ENCODE assay signal across 13 mouse cellular contexts in the genomic region with DNA sequence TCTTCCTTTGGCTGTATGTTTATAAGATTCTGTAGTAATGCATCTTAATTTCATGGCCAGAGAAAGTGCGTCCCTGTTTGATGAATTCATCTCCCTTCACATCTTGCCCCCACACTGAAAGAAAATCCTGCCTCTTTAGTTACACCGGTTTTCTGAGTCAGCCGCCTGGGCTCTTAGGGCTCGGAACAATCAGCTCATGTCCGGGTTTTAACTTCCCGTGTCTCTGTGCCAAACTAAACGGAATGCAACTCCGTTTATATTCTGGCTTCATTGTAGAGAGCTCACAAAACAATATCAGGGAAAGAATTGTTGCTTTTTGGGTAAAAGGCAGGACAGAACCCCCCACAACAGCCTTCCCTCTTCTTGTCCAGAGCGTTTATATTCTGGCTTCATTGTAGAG. TPM values are rescaled to one million over a fixed set of nuclear protein-coding genes. Genes with fewer than 3 reads are reported as not detected.
A peak's percentile ranks its signal among the peaks of the same experiment; 100 is the strongest.
DNase-seq lines count a peak whose midpoint lies in the region; ATAC-seq and TF ChIP-seq lines count a peak whose summit lies in the region.
"Had no signal": no experiment of that assay in that cellular context is flagged by ENCODE, and none has a peak within 500 bp of the region (broad histone marks: within the 10 kb centered on the region; RNA-seq: fewer than 3 reads in every experiment).

No protein-coding gene starts in this region.

- 50% methylated on average over 9 of the region's 9 CpGs for WGBS in forebrain, embryonic 15.5 days
- WGBS in forebrain, embryonic 16.5 days, result 46% methylated on average over 9 of the region's 9 CpGs
- 59% methylated on average over 9 of the region's 9 CpGs for WGBS in heart, embryonic 13.5 days

- no peaks in the 10 kb centered on the region for H3K9me3 ChIP-seq in forebrain, embryonic 15.5 days
- no peaks in the 10 kb centered on the region for H3K9me3 ChIP-seq in forebrain, embryonic 16.5 days (ENCODE audit: control insufficient read depth, low read length)
- no peaks in the 10 kb centered on the region for H3K9me3 ChIP-seq in heart, embryonic 13.5 days
- H3K9me3 ChIP-seq: forebrain, embryonic 12.5 days; hindbrain, embryonic 12.5 days had no signal

- H3K4me2 ChIP-seq in forebrain, embryonic 15.5 days (replicated peaks), result no peak overlapping the region
- no peak overlapping the region for H3K4me2 ChIP-seq in forebrain, embryonic 16.5 days (ENCODE audit: low read length)
- H3K4me2 ChIP-seq in heart, embryonic 13.5 days, result peak overlapping the region; percentile 28; the same call in 1 of the 2 replicates
- H3K4me2 ChIP-seq: forebrain, embryonic 12.5 days; hindbrain, embryonic 12.5 days had no signal

- no peak overlapping the region for H3K9ac ChIP-seq in forebrain, embryonic 15.5 days (replicated peaks)
- no peak overlapping the region for H3K9ac ChIP-seq in forebrain, embryonic 16.5 days (replicated peaks; ENCODE audit: low read depth, low read length)
- H3K9ac ChIP-seq in heart, embryonic 13.5 days, result no peak overlapping the region
- H3K9ac ChIP-seq: forebrain, embryonic 12.5 days; hindbrain, embryonic 12.5 days had no signal

- H3K4me3 ChIP-seq in forebrain, embryonic 15.5 days, result no peak overlapping the region
- H3K4me3 ChIP-seq in forebrain, embryonic 16.5 days (replicated peaks; ENCODE audit: low read length), result no peak overlapping the region
- H3K4me3 ChIP-seq in heart, embryonic 13.5 days, result no peak overlapping the region
- no peak overlapping the region for H3K4me3 ChIP-seq in layer of hippocampus, adult 2 months
- H3K4me3 ChIP-seq: forebrain, embryonic 12.5 days; gastrocnemius, adult 2 months; hindbrain, embryonic 12.5 days had no signal

- peaks cover 35% of the 10 kb centered on the region for H3K36me3 ChIP-seq in forebrain, embryonic 15.5 days
- peaks cover 14% of the 10 kb centered on the region for H3K36me3 ChIP-seq in forebrain, embryonic 16.5 days (ENCODE audit: control insufficient read depth, insufficient read depth)
- peaks cover 34% of the 10 kb centered on the region for H3K36me3 ChIP-seq in heart, embryonic 13.5 days

- H3K27ac ChIP-seq in forebrain, embryonic 15.5 days (replicated peaks), result 0 out of 2 replicates have a peak overlapping the region, but pooled peaks have one; percentile 15
- no peak overlapping the region for H3K27ac ChIP-seq in forebrain, embryonic 16.5 days (ENCODE audit: low read length)
- H3K27ac ChIP-seq in heart, embryonic 13.5 days (replicated peaks), result peak overlapping the region; percentile 66
- H3K27ac ChIP-seq in layer of hippocampus, adult 2 months, result peak overlapping the region; percentile 52
- H3K27ac ChIP-seq: forebrain, embryonic 12.5 days; hindbrain, embryonic 12.5 days had no signal

- no peak for ATAC-seq in forebrain, embryonic 15.5 days (replicated peaks)
- no peak for ATAC-seq in forebrain, embryonic 16.5 days
- ATAC-seq in heart, embryonic 13.5 days (ENCODE audit: extremely low read depth, insufficient number of reproducible peaks, low FRiP score, low TSS enrichment), result no peak
- ATAC-seq: intestine, postnatal 0 days had no signal

- H3K27me3 ChIP-seq in forebrain, embryonic 15.5 days, result no peaks in the 10 kb centered on the region
- H3K27me3 ChIP-seq in forebrain, embryonic 16.5 days (replicated peaks; ENCODE audit: control insufficient read depth, insufficient read depth, low read length), result no peaks in the 10 kb centered on the region
- no peaks in the 10 kb centered on the region for H3K27me3 ChIP-seq in heart, embryonic 13.5 days (replicated peaks)
- H3K27me3 ChIP-seq: CH12.LX; forebrain, embryonic 12.5 days; hindbrain, embryonic 12.5 days had no signal

- no peak for TF ChIP-seq CTCF in layer of hippocampus, adult 2 months (conservative IDR thresholded peaks at IDR 0.05)

- DNase-seq in heart, postnatal 4 days, result no peak
- no peak for DNase-seq in layer of hippocampus, adult 2 months (ENCODE audit: low spot score in 2 of 2)
- DNase-seq in layer of hippocampus, adult 8-10 months (ENCODE audit: low spot score in 2 of 2), result no peak
- peak; percentile 75 for DNase-seq in NIH3T3 (ENCODE audit: low read depth)
- DNase-seq in embryo, embryonic 9.5 days (ENCODE audit: extremely low spot score), result no peak

- H3K4me1 ChIP-seq in forebrain, embryonic 15.5 days, result peaks cover 18% of the 10 kb centered on the region
- H3K4me1 ChIP-seq in forebrain, embryonic 16.5 days (replicated peaks; ENCODE audit: control insufficient read depth, insufficient read depth, low read length), result peaks cover 9% of the 10 kb centered on the region
- no peaks in the 10 kb centered on the region for H3K4me1 ChIP-seq in heart, embryonic 13.5 days

RNA-seq across cellular contexts. Expression of gene Clstn1, which starts 42.5 kb away (rescaled TPM):
- polyA plus RNA-seq in forebrain, embryonic 15.5 days (2015; fragmentation: Nextera tagmentation; extraction: Ambion mirVana), result 107 and 111 TPM in 2 replicates
- 65.3 and 81.8 TPM in 2 replicates for polyA plus RNA-seq in forebrain, embryonic 16.5 days (2015; fragmentation: Nextera tagmentation; extraction: Ambion mirVana)
- 9.2 and 13.6 TPM in 2 replicates for polyA plus RNA-seq in heart, embryonic 13.5 days (2015; fragmentation: Nextera tagmentation; extraction: Ambion mirVana)
- 10 to 100 TPM; 66.8 to 73.7 TPM for total RNA-seq in heart, postnatal 4 days (2021)
- 100 to 1,000 TPM; 748 to 817 TPM for total RNA-seq in layer of hippocampus, adult 2 months (2021)
- total RNA-seq in layer of hippocampus, adult 8-10 months (2022), result 100 to 1,000 TPM; 744 to 810 (median 791) TPM

Comparison
In these comparisons a context has a peak if more than half of its experiments do, and no peak if none do; other contexts are left out.
1. RNA of gene Clstn1, which starts 42.5 kb away (total RNA-seq): 748 to 817 TPM in layer of hippocampus, adult 2 months and 744 to 810 TPM in layer of hippocampus, adult 8-10 months; 66.8 to 73.7 TPM in heart, postnatal 4 days; every median in the first group is over 4 times any median in the second.